Mouse (Mus musculus) ES-E14 (cell line): ENCODE results near the gene She. TPM values are rescaled to one million over a fixed set of nuclear protein-coding genes. Genes with fewer than 3 reads are reported as not detected.

Experiments used
- DNase-seq: peaks from one replicate; pipeline ENCODE4 v3.0.0-alpha.2; 2013; ENCODE audit warnings: low read depth, low spot score
- H3K27ac ChIP-seq: 2 replicates; pipeline ENCODE4 v1.5.1; 2012; ENCODE audit warnings: low read depth, mild to moderate bottlenecking, low read length, moderate library complexity, mixed read lengths; ENCODE audit not compliant: poor library complexity, insufficient read depth, severe bottlenecking
- H3K36me3 ChIP-seq: 2 replicates; pipeline ENCODE4 v1.6.1; 2012; ENCODE audit warnings: mild to moderate bottlenecking, low read length, moderate library complexity, mixed read lengths; ENCODE audit not compliant: control insufficient read depth, poor library complexity, insufficient read depth, severe bottlenecking
- H3K4me1 ChIP-seq, 2 experiments: fragments of 150-350 bp in 1 of 2; sonication (generic) in 1 of 2; 2 replicates each; pipeline ENCODE4 v1.6.1; 2012; ENCODE audit warnings: low read length in 2 of 2, mild to moderate bottlenecking in 1 of 2, mixed read lengths in 1 of 2; ENCODE audit not compliant: control insufficient read depth in 2 of 2, insufficient read depth in 2 of 2, poor library complexity in 1 of 2
- H3K4me3 ChIP-seq, 2 experiments: fragments of 150-350 bp in 1 of 2; sonication (generic) in 1 of 2; 2 replicates each; pipeline ENCODE4 v1.5.1; 2012; ENCODE audit warnings: low read length in 2 of 2, low read depth in 1 of 2, mild to moderate bottlenecking in 1 of 2, mixed read lengths in 1 of 2; ENCODE audit not compliant: insufficient read depth in 1 of 2, poor library complexity in 1 of 2, severe bottlenecking in 1 of 2
- H3K9ac ChIP-seq: 2 replicates; pipeline ENCODE4 v1.6.1; 2012; ENCODE audit warnings: low read depth, mild to moderate bottlenecking, low read length, mixed read lengths; ENCODE audit not compliant: poor library complexity, insufficient read depth, severe bottlenecking
- H3K9me3 ChIP-seq: fragments of 150-350 bp; sonication (generic); 2 replicates; pipeline ENCODE4 v1.6.1; 2012; ENCODE audit warnings: low read depth, mild to moderate bottlenecking, low read length; ENCODE audit not compliant: control insufficient read depth, insufficient read depth
- CHD2 ChIP-seq: IDR thresholded peaks from 2 replicates; pipeline ENCODE4 v1.6.1; 2014; ENCODE audit warnings: mild to moderate bottlenecking, low read depth, low read length, inconsistent platforms
- HCFC1 ChIP-seq: IDR thresholded peaks from 2 replicates; pipeline ENCODE4 v1.6.1; 2012; ENCODE audit warnings: low read length, inconsistent platforms, borderline replicate concordance; ENCODE audit not compliant: insufficient read depth
- MAFK ChIP-seq: IDR thresholded peaks from 2 replicates; pipeline ENCODE4 v1.6.1; 2014; ENCODE audit warnings: mild to moderate bottlenecking, low read depth, low read length, inconsistent platforms; ENCODE audit not compliant: insufficient read depth
- ZC3H11A ChIP-seq: IDR thresholded peaks from 2 replicates; pipeline ENCODE4 v1.6.1; 2012; ENCODE audit warnings: low read depth, mild to moderate bottlenecking, inconsistent platforms, low read length, borderline replicate concordance
- ZNF384 ChIP-seq: IDR thresholded peaks from 2 replicates; pipeline ENCODE4 v1.6.1; 2012; ENCODE audit warnings: low read depth, low read length, inconsistent platforms
- in situ Hi-C, 2 experiments: fragments of 600-800 bp; cut with MboI; formaldehyde crosslinking; loops; one replicate each; pipeline ENCODE4 v1.15.1; 2025; ENCODE audit warnings: low sequenced_read_pairs in 2 of 2, inconsistent platforms in 1 of 2; ENCODE audit not compliant: unreplicated experiment in 2 of 2
- total RNA-seq: library from RNA; depleted of rRNA; stranded (reverse); fragments of 300-350 nt; gene quantifications from 2 replicates; pipeline ENCODE4 v1.2.3, GENCODE M21; 2012

Gene She
- total RNA-seq, 1 experiment: 2.6 TPM

DNA sequence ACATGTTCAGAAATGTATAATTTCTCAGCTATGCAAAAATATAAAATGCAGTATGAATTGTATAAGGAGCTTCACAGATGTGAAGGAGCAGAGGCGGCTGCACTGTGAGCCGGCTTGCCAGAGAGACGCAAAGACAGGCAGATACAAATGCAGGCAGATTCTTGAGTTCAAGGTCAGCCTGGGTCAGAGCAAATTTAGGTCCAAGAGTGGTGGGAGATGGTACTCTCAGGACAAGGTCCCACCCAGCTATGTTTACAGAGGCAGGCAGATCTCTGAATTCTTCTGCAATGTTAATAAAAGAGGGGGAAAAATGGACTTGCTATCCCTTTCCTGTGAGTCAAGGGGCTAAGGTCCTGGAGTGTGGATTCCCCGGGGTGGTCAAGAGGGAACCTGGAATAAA lies 34.6 kb downstream of the She start:
- Histone ChIP-seq H3K9me3 (no peaks in the 10 kb centered on the region), H3K36me3 (no peaks in the 10 kb centered on the region), H3K4me3 (no peak overlapping the region), H3K27ac (no peak overlapping the region), H3K4me1 (peaks cover 25 to 33% of the 10 kb centered on the region in 2 experiments), H3K9ac (no peak overlapping the region)
- DNase-seq: no peak
- in situ Hi-C loops: loop anchor here in 1 of 2 experiments (10.0 kb wide), 1 partner anchor 361 kb away; no protein-coding TSS in a partner anchor
- TF ChIP-seq ZC3H11A: no peak
- no peak for TF ChIP-seq HCFC1
- no peak for TF ChIP-seq ZNF384
- TF ChIP-seq CHD2: no peak
- TF ChIP-seq MAFK: no peak

GRCm38 (mm10) chr3:89867651-89868050 lies 36.5 kb downstream of the She start:
- in situ Hi-C loops: loop anchor here in 1 of 2 experiments (10.0 kb wide), 1 partner anchor 363 kb away; no protein-coding TSS in a partner anchor
- H3K36me3 ChIP-seq: no peaks in the 10 kb centered on the region

GRCm38 (mm10) chr3:89868357-89868756 lies 37.2 kb downstream of the She start:
- DNase-seq: no peak
- Histone ChIP-seq H3K27ac (no peak overlapping the region; the same call in 1 of the 2 replicates), H3K9ac (no peak overlapping the region), H3K4me1 (peaks cover 14 to 35% of the 10 kb centered on the region in 2 experiments), H3K9me3 (no peaks in the 10 kb centered on the region), H3K36me3 (no peaks in the 10 kb centered on the region), H3K4me3 (no peak overlapping the region)
- TF ChIP-seq ZC3H11A: no peak
- TF ChIP-seq HCFC1: no peak
- TF ChIP-seq ZNF384: no peak
- TF ChIP-seq MAFK: no peak
- no peak for TF ChIP-seq CHD2
- in situ Hi-C loops: loop anchor here in 1 of 2 experiments (10.0 kb wide), 1 partner anchor 364 kb away; no protein-coding TSS in a partner anchor

More at GRCm38 (mm10) chr3:89867651-89868050, 36.5 kb downstream of the She start:
- H3K4me1 ChIP-seq: peaks cover 15 to 35% of the 10 kb centered on the region in 2 experiments
- no peak for TF ChIP-seq ZC3H11A
- no peak for TF ChIP-seq MAFK
- TF ChIP-seq CHD2: no peak
- TF ChIP-seq HCFC1: no peak
- TF ChIP-seq ZNF384: no peak
- no peaks in the 10 kb centered on the region for H3K9me3 ChIP-seq
- no peak overlapping the region for H3K4me3 ChIP-seq
- H3K27ac ChIP-seq: no peak overlapping the region
- H3K9ac ChIP-seq: no peak overlapping the region
- no peak for DNase-seq

DNA sequence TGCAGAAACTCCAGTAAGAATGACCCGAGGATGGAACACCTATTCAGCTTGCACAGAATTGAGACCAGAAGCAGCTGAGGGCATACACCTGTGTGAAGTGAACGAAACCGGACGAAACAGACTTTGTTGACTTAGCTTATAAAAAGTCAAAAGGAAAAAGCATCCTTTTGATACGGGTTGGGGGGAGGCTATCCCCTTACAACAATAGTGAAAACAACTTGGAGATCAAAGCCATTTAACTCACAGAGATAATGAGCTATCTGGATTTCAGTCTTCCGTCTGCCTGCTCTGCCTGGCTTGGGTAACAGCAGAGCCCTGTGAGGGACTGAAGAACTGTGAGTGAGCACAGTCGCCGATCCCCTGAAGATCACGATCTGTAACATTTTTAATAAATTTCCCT lies 37.8 kb downstream of the She start:
- Histone ChIP-seq H3K9ac (no peak overlapping the region), H3K36me3 (no peaks in the 10 kb centered on the region), H3K27ac (no peak overlapping the region; the same call in 1 of the 2 replicates), H3K4me3 (no peak overlapping the region), H3K4me1 (peaks cover 11 to 35% of the 10 kb centered on the region in 2 experiments), H3K9me3 (no peaks in the 10 kb centered on the region)
- TF ChIP-seq MAFK: no peak
- TF ChIP-seq ZNF384: no peak
- no peak for TF ChIP-seq HCFC1
- no peak for TF ChIP-seq ZC3H11A
- TF ChIP-seq CHD2: no peak
- in situ Hi-C loops: loop anchor here in 1 of 2 experiments (10.0 kb wide), 1 partner anchor 364 kb away; no protein-coding TSS in a partner anchor
- no peak for DNase-seq
